Mouse (Mus musculus) heart, adult 2 months (tissue): ENCODE data around the gene Rps6kc1.

Experiments
- CTCF ChIP-seq: fragments of 200-600 bp; IDR thresholded peaks from 2 replicates; pipeline ENCODE4 v1.8.1; 2022; ENCODE audit warnings: antibody characterized with exemption, mild to moderate bottlenecking, moderate library complexity
- EP300 ChIP-seq: fragments of 200-500 bp; IDR thresholded peaks from 2 replicates; pipeline ENCODE4 v1.6.1; 2011; ENCODE audit warnings: low read depth, low read length, control low read depth; ENCODE audit not compliant: insufficient read depth
- POLR2A ChIP-seq: fragments of 200-500 bp; IDR thresholded peaks from 2 replicates; pipeline ENCODE4 v1.6.1; 2011; ENCODE audit warnings: mild to moderate bottlenecking, low read depth, low read length, control low read depth; ENCODE audit not compliant: insufficient read depth

DNA sequence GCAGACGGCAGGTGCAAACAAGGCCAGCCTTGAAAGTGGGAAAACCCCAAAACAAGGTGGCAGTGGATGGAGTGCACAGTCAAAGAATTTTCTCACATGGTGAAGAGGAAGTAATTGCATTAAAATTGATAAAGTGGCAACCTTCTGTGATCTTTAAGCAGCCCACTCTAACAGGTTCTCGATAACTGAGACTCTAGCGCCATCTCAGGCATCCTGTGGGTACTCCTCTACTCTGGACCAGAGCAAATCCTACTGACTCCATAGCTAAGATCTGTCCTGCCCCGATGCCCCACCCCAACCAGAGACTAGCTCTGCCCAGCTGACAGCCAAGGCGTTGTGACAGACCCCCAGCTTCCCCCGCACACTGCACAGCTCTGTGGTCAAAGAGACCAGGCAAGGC lies 101.2 kb downstream of the Rps6kc1 start:
- TF ChIP-seq CTCF: no peak
- TF ChIP-seq EP300: no peak
- no peak for TF ChIP-seq POLR2A
